Comparison of ENCODE assay signal across 21 mouse cellular contexts in genomic region chr6:87632176-87632575, GRCm38 (mm10). TPM values are rescaled to one million over a fixed set of nuclear protein-coding genes. Genes with fewer than 3 reads are reported as not detected.
A peak's percentile ranks its signal among the peaks of the same experiment; 100 is the strongest.
DNase-seq lines count a peak whose midpoint lies in the region; ATAC-seq and TF ChIP-seq lines count a peak whose summit lies in the region.
"Had no signal": no experiment of that assay in that cellular context is flagged by ENCODE, and none has a peak within 500 bp of the region (broad histone marks: within the 10 kb centered on the region; RNA-seq: fewer than 3 reads in every experiment).

No protein-coding gene starts in this region.

- TF ChIP-seq EP300 in stomach, postnatal 0 days (optimal IDR thresholded peaks at IDR 0.05), result no peak

- TF ChIP-seq CTCF in stomach, postnatal 0 days (IDR thresholded peaks at IDR 0.05; ENCODE audit: low read depth), result no peak

- peaks cover 9% of the 10 kb centered on the region for H3K36me3 ChIP-seq in forebrain, embryonic 10.5 days (replicated peaks)
- H3K36me3 ChIP-seq in forebrain, embryonic 15.5 days, result no peaks in the 10 kb centered on the region
- H3K36me3 ChIP-seq in myocyte (ENCODE audit: control insufficient read depth, insufficient read depth), result no peaks in the 10 kb centered on the region
- H3K36me3 ChIP-seq in stomach, postnatal 0 days (ENCODE audit: control insufficient read depth, insufficient read depth, low read length), result no peaks in the 10 kb centered on the region
- H3K36me3 ChIP-seq: embryonic facial prominence, embryonic 12.5 days; embryonic facial prominence, embryonic 15.5 days; hindbrain, embryonic 15.5 days had no signal

- TF ChIP-seq POLR2A in myocyte (IDR thresholded peaks at IDR 0.05; ENCODE audit: insufficient read length, low read depth), result no peak

- H3K4me3 ChIP-seq in forebrain, embryonic 10.5 days, result no peak overlapping the region
- no peak overlapping the region for H3K4me3 ChIP-seq in forebrain, embryonic 15.5 days
- H3K4me3 ChIP-seq in myocyte, result no peak overlapping the region
- H3K4me3 ChIP-seq in stomach, postnatal 0 days (ENCODE audit: low read depth, low read length), result no peak overlapping the region
- H3K4me3 ChIP-seq: embryonic facial prominence, embryonic 12.5 days; embryonic facial prominence, embryonic 15.5 days; forebrain, embryonic 12.5 days; heart, adult 2 months; heart, embryonic 10.5 days; hindbrain, embryonic 12.5 days; hindbrain, embryonic 15.5 days had no signal

- H3K9me3 ChIP-seq in forebrain, embryonic 10.5 days, result no peaks in the 10 kb centered on the region
- no peaks in the 10 kb centered on the region for H3K9me3 ChIP-seq in forebrain, embryonic 15.5 days
- no peaks in the 10 kb centered on the region for H3K9me3 ChIP-seq in stomach, postnatal 0 days (ENCODE audit: control insufficient read depth, low read length)
- H3K9me3 ChIP-seq: embryonic facial prominence, embryonic 12.5 days; embryonic facial prominence, embryonic 15.5 days; heart, embryonic 10.5 days; hindbrain, embryonic 15.5 days had no signal

- H3K9ac ChIP-seq in forebrain, embryonic 15.5 days (replicated peaks), result no peak overlapping the region
- H3K9ac ChIP-seq in stomach, postnatal 0 days (ENCODE audit: low read length), result no peak overlapping the region
- H3K9ac ChIP-seq: embryonic facial prominence, embryonic 12.5 days; embryonic facial prominence, embryonic 15.5 days; forebrain, embryonic 12.5 days; hindbrain, embryonic 12.5 days; hindbrain, embryonic 15.5 days had no signal

- no peak for ATAC-seq in forebrain, embryonic 15.5 days (replicated peaks)
- peak; percentile 63 for ATAC-seq in stomach, postnatal 0 days (ENCODE audit: low FRiP score, low TSS enrichment)
- ATAC-seq: forebrain, embryonic 16.5 days had no signal

- 0 out of 2 replicates have a peak overlapping the region, but pooled peaks have one; percentile 44 for H3K27ac ChIP-seq in forebrain, embryonic 10.5 days
- H3K27ac ChIP-seq in forebrain, embryonic 15.5 days (replicated peaks), result no peak overlapping the region
- no peak overlapping the region for H3K27ac ChIP-seq in stomach, postnatal 0 days (replicated peaks)
- H3K27ac ChIP-seq: embryonic facial prominence, embryonic 12.5 days; embryonic facial prominence, embryonic 15.5 days; forebrain, embryonic 12.5 days; heart, adult 2 months; heart, embryonic 10.5 days; hindbrain, embryonic 12.5 days; hindbrain, embryonic 15.5 days had no signal

- WGBS in forebrain, embryonic 10.5 days, result 82% methylated on average over 4 of the region's 4 CpGs
- WGBS in forebrain, embryonic 15.5 days, result 67% methylated on average over 4 of the region's 4 CpGs
- 59% methylated on average over 4 of the region's 4 CpGs for WGBS in stomach, postnatal 0 days

- H3K27me3 ChIP-seq in forebrain, embryonic 10.5 days (ENCODE audit: poor library complexity, severe bottlenecking), result no peaks in the 10 kb centered on the region
- no peaks in the 10 kb centered on the region for H3K27me3 ChIP-seq in forebrain, embryonic 15.5 days
- H3K27me3 ChIP-seq in myocyte (ENCODE audit: control insufficient read depth, insufficient read depth, insufficient read length), result no peaks in the 10 kb centered on the region
- no peaks in the 10 kb centered on the region for H3K27me3 ChIP-seq in stomach, postnatal 0 days (ENCODE audit: control insufficient read depth, insufficient read depth, low read length)
- H3K27me3 ChIP-seq: embryonic facial prominence, embryonic 12.5 days; embryonic facial prominence, embryonic 15.5 days; forebrain, embryonic 12.5 days; hindbrain, embryonic 12.5 days; hindbrain, embryonic 15.5 days had no signal

- peaks cover 12% of the 10 kb centered on the region for H3K4me1 ChIP-seq in forebrain, embryonic 10.5 days
- H3K4me1 ChIP-seq in forebrain, embryonic 15.5 days, result no peaks in the 10 kb centered on the region
- H3K4me1 ChIP-seq in stomach, postnatal 0 days (replicated peaks; ENCODE audit: control insufficient read depth, insufficient read depth), result no peaks in the 10 kb centered on the region
- H3K4me1 ChIP-seq: embryonic facial prominence, embryonic 12.5 days; embryonic facial prominence, embryonic 15.5 days; forebrain, embryonic 12.5 days; heart, embryonic 10.5 days; hindbrain, embryonic 12.5 days; hindbrain, embryonic 15.5 days had no signal

- no peak for DNase-seq in forebrain, embryonic 10.5 days (ENCODE audit: extremely low spot score, low spot score)
- DNase-seq in stomach, postnatal 0 days (ENCODE audit: low spot score), result peak; percentile 36
- no peak for DNase-seq in kidney, postnatal 14 days
- DNase-seq in liver, result no peak
- DNase-seq: adrenal gland, postnatal 10 days; cerebellum, adult 11 months; cerebellum, adult 2 months; cerebellum, adult 9-11 months; cerebellum, postnatal 25 days; gastrocnemius, postnatal 10 days; gastrocnemius, postnatal 36 days; heart, adult 2 months had no signal

- no peak overlapping the region for H3K4me2 ChIP-seq in forebrain, embryonic 15.5 days (replicated peaks)
- no peak overlapping the region for H3K4me2 ChIP-seq in myocyte (ENCODE audit: low read depth)
- no peak overlapping the region for H3K4me2 ChIP-seq in stomach, postnatal 0 days (replicated peaks; ENCODE audit: low read depth)
- H3K4me2 ChIP-seq: embryonic facial prominence, embryonic 12.5 days; embryonic facial prominence, embryonic 15.5 days; forebrain, embryonic 12.5 days; hindbrain, embryonic 12.5 days; hindbrain, embryonic 15.5 days had no signal

- H3K79me2 ChIP-seq in myocyte (ENCODE audit: control insufficient read depth, insufficient read depth), result no peaks in the 10 kb centered on the region

- H3ac ChIP-seq in myocyte (ENCODE audit: control insufficient read depth, insufficient read length), result no peak overlapping the region

TF ChIP-seq in myocyte, 11 proteins besides CTCF, POLR2A, EP300 and RAD21:
- TF ChIP-seq USF1 (IDR thresholded peaks at IDR 0.05; ENCODE audit: low read depth), result no peak
- peak in 2 of 3 experiments; percentile 6 to 38 for TF ChIP-seq MYOG (IDR thresholded peaks at IDR 0.05; ENCODE audit: control insufficient read depth in 1 of 3, insufficient read depth in 1 of 3, insufficient read length in 2 of 3, low read depth in 2 of 3)
- TF ChIP-seq MYOD1 (IDR thresholded peaks at IDR 0.05; ENCODE audit: control insufficient read depth in 1 of 3, insufficient read length in 2 of 3, low read depth in 2 of 3), result peak in 2 of 3 experiments; percentile 27 to 69
- no peak for TF ChIP-seq MAX (IDR thresholded peaks at IDR 0.05; ENCODE audit: low read depth)
- no peak for TF ChIP-seq CEBPB (IDR thresholded peaks at IDR 0.05; ENCODE audit: insufficient read depth, poor library complexity, severe bottlenecking)
- TF ChIP-seq E2F4 (IDR thresholded peaks at IDR 0.05; ENCODE audit: insufficient read depth), result no peak

RNA-seq across cellular contexts. Expression of gene Aplf, which starts 39.8 kb away (rescaled TPM):
- polyA plus RNA-seq in forebrain, embryonic 10.5 days (2016; fragmentation: Nextera tagmentation; extraction: Ambion mirVana), result 12.9 and 13.0 TPM in 2 replicates
- 12.9 and 13.9 TPM in 2 replicates for polyA plus RNA-seq in forebrain, embryonic 15.5 days (2015; fragmentation: Nextera tagmentation; extraction: Ambion mirVana)
- 4.1 TPM for polyA plus RNA-seq in myocyte (2012; fragmentation: generic; extraction: Trizol)
- 8.4 and 9.8 TPM in 2 replicates for polyA plus RNA-seq in stomach, postnatal 0 days (2015; fragmentation: Nextera tagmentation; extraction: Ambion mirVana)

RNA-seq across cellular contexts. Expression of gene Prokr1, which starts 41.6 kb away (rescaled TPM):
- polyA plus RNA-seq in forebrain, embryonic 10.5 days (2016; fragmentation: Nextera tagmentation; extraction: Ambion mirVana), result 2.3 and 3.2 TPM in 2 replicates
- 3.2 and 3.9 TPM in 2 replicates for polyA plus RNA-seq in forebrain, embryonic 15.5 days (2015; fragmentation: Nextera tagmentation; extraction: Ambion mirVana)
- 0.25 TPM for polyA plus RNA-seq in myocyte (2012; fragmentation: generic; extraction: Trizol)
- 0.92 and 1.1 TPM in 2 replicates for polyA plus RNA-seq in stomach, postnatal 0 days (2015; fragmentation: Nextera tagmentation; extraction: Ambion mirVana)
